Mouse (Mus musculus): ENCODE results near the gene Mgme1.

Gene Mgme1

DNA sequence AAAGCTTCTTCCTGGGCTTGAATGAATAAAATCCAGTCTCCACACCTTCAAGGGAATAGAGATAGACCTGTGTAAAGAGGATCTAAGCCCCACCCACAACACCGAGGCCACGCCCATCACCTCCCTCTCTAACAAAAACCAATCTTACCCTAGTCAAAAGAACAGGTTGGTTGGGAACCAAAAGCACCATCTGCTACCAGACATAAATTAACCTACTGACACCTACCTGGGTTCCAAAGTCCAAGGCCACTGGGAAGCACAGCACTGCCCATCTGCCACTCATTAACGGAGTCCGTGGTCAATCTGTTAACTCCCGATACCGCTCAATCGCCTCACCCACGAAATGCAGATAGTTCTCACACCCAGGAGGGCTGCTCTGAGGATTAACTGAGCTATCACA lies 38.1 kb downstream of the Mgme1 start:
- DNase-seq, result peak; percentile 61 to 69

DNA sequence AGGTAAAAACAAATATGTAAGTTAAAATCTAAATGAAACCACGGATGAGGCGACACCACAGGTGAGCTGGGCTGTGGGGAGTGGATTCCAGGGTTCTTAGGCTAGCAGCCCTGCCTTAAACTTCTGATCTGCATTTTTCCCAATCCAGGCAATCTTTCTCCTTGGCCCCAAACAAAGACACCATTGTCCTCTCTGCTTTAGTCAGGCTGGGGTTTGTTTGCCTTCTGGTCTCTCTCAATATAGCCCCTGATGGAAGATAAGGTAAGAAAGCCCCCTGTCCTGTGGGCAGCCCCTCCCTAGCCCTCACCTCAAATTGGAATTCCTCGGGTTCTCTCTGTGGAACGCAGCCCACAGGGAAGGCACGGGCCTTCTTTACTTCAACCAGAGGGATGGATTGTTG lies 39.8 kb downstream of the Mgme1 start:
- DNase-seq, result no peak

GRCm38 (mm10) chr2:144311372-144311771 lies 40.9 kb downstream of the Mgme1 start:
- no peak for DNase-seq

DNA sequence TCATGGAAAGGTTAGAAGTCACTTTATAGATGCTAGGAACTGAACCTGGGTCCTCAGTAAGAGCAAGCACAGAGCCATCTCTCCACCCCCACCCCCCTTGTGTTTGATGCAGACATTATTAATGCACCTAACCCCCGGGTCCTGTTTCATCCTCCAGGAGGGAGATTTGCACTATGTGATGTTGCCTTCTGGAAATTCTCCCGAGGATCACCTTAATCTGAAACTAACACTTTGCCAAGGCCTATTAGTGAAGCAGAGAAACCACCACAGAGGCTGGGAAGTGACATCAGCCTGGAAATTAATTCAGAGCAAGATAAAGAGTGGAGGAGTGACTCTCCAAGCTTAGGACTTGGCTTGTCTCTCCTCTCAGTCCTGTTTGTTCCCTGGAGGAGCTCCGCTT lies 53.8 kb downstream of the Mgme1 start:
- no peak for DNase-seq

DNA sequence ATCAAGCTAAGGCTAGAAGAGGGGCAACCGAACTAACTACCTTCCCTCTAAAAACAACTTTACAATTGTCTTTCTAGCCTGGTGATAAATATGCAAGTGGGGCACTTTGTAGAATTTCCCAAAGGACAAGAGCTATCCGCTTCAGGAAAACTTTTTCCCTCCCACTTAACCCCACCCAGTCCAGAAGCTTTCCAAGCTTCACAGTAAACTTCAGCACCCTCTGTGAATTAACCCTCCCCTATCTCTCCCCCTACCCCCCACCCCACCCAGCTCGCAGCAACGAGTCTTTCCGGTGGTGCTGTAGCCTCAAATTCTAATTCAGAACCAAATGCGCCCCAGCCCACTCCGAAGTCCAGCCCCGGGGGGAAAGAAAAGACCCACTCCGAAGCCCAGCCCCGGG lies 59.0 kb downstream of the Mgme1 start:
- no peak for DNase-seq

DNA sequence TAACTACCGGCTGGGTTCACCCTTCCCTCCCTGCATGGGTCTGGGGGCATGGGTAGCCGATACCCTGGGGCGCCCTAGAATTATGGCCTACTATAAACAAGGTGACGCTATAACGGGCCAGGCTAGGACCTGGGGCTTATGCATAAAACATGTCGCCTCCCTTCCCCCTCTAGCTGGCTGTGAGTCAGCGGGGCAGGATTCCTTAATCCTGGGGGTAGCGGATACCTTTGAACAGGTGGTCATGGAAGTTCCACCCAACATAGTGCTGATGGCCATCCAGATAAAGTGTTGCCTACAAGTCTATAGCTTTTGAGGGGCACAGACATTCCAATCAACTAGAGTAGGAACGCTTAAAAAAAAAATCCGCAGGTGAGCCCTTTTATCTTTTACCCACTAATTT lies 59.5 kb downstream of the Mgme1 start:
- DNase-seq, result no peak

GRCm38 (mm10) chr2:144330352-144330959 lies 60.0 kb downstream of the Mgme1 start:
- DNase-seq, result peak in 1 of 2 experiments; percentile 12
